Mouse (Mus musculus): ENCODE results near the gene Mrps23.

The Mrps23 gene

DNA sequence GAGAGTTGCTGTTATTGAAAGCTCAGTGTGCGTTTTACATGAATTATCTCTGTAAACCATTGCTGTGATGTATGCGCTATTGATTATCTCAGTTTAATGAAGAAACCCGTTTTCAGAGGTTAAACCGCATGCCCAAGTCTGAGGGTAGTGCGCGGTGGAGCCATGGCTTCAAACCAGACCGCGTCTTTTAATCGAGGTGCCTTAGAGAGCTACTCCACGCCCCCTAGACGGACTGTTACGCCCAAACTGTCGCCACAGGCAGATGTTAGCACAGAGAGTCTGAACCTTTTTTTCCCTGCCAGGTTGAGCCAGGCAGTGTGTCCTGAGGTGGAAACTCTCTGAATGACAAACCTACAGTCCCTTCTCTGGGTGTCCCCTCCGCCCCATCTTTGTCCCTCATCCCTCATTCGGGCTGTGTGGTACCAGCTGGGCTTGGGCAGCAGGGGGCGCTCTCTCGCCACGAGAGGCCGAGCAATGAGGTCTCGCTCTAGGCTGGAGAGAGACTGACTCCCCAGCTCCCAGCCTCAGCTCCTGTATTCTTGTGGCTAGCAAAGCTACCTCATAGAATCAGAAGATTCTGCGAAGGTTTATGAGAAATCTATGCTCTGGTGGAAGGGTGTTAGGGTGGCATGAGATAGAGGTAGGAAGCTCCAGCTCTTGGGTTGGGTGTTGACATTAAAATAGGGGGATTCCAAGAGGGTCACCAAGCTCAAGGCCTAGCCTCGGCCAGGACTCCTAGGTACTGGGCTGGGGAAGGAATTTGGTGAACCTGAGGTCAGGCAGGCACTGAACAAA, 48.0 kb downstream of the Mrps23 start:
- DNase-seq, result peak; percentile 79

DNA sequence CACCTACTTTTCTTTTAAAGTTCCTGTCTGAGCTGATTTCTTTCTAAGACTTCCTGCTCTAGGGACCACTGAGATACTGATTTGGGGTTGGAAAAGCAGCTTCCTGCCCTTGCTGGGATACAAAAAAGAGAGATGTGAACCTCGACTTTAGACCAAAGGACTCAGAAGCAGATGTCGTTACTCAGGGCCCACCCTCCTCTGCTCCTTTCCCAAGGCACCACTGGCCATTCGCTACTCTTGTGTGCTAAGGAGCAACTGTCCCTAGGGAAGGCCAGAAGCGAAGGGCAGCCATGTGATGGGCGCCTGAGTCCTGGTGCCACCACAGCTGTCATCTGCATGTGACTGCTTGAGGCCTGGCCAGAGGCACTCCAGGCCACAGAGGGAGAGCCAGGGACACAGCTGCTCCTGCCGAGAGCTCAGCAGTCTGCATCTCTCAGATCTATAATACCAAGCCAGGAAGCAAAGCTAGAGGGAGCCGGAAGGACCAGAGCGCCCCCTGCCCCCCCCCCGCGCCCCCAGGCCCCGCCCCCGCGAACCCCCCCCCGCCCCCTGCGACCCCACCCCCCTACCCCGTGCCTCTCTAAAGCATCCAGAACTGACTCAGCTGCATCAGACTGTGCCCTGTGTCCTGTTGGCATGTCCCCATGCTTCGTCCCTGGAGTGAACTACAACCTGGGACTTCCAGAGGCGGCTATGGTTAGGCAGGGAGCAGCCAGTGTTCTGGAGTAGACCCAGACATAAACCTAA, 48.8 kb downstream of the Mrps23 start:
- DNase-seq, result no peak

GRCm38 (mm10) chr11:88253514-88254167, 49.5 kb downstream of the Mrps23 start:
- no peak for DNase-seq

DNA sequence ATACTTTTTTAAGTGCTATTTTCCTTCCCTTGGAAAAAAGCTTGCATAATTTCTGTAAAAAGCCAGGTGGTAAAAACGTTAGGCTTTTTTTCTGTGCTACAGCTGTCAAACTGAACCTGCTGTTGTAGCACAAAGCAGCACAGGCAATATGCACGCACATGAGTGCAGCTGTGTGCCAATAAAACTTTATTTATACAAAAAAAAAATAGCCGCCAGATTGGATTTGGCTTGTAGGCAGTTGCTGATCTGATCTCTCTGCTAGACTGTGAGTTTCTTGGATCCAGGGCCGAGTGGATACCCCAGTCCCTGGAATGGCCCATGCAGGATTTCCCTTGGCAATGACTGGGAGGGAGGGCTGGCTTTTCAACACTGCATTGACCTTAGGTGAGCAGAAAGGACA, 53.5 kb downstream of the Mrps23 start:
- no peak for DNase-seq

GRCm38 (mm10) chr11:88258212-88258611, 54.0 kb downstream of the Mrps23 start:
- DNase-seq, result no peak

- no peak for DNase-seq
These were observed 56.3 kb downstream of the Mrps23 start for GRCm38 (mm10) chr11:88260463-88260862.

All from kidney, adult 9 months (tissue).